Mouse (Mus musculus) small intestine, adult 2 months (tissue): ENCODE results near the gene Abtb2.

Experiments used
- CTCF ChIP-seq: fragments of 200-500 bp; IDR thresholded peaks from 2 replicates; pipeline ENCODE4 v1.5.1; 2012; ENCODE audit warnings: low read depth, mild to moderate bottlenecking, control low read depth, inconsistent platforms, low read length, moderate library complexity, mixed read lengths; ENCODE audit not compliant: insufficient replicate concordance, insufficient read length; ENCODE audit errors: extremely low read depth
- POLR2A ChIP-seq: fragments of 200-500 bp; IDR thresholded peaks from 2 replicates; pipeline ENCODE4 v1.6.1; 2012; ENCODE audit warnings: low read depth, mild to moderate bottlenecking, control low read depth, inconsistent platforms, low read length, moderate library complexity

GRCm38 (mm10) chr2:103730999-103731398 is 164.9 kb downstream of the Abtb2 start:
- TF ChIP-seq CTCF: no peak
- TF ChIP-seq POLR2A: no peak
